Mouse (Mus musculus) liver (tissue): ENCODE data around the gene Ubl7.

Source experiments
- DNase-seq: peaks from one replicate; pipeline ENCODE4 v3.0.0-alpha.2; 2020; ENCODE audit warnings: mixed read lengths

Ubl7 gene

DNA sequence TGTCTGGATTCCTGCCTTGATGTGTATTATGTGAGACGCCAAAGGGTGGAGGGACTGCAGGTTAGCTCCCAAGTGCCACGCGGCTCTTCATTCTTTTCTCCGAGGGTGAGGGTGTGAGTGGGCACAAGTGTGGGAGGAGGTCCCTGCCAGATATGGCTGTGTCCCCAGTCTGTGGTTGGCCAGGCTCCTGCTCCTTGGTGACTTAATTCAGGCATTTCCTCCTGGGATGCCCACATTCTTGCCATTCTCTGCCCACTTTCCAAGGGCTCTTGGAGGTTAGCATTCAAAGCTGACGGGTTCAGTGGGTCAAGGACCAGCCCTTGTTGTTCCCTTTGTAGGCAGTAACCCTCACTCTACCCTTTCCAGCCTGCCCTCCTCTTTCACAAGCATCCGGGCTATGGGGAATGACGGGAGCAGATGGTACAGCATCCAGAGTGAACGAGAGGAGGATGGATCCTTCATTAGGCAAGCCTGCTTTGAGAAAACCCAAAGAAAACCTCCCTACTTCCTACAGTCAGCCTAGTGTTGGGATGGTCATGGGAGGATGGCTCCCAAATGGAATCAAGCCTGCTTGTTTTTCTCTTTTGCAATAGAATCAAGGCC, 38.4 kb downstream of the Ubl7 start:
- no peak for DNase-seq

GRCm38 (mm10) chr9:57949879-57950278, 39.1 kb downstream of the Ubl7 start:
- DNase-seq, result no peak

DNA sequence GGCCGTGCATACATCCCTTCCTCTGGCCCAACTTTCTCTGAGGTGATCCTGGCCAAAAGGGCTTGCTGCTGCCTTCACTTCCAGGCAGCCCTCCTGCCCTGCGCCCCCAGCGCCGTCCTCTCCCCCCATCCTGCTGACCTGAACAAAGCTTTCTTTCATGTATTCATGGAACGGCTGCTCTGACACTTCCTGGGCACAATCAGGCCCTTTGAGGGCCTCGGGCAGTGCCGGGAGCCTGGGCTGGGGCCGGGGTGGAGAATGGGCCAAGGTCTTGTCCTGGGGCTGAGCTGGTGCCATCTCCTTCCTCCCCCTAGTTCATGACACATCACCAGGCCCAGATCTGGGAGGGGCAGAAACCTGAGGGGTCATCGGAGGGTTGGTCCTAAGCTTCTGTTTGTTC, 39.7 kb downstream of the Ubl7 start:
- DNase-seq, result no peak

- no peak for DNase-seq
These were observed 41.2 kb downstream of the Ubl7 start for GRCm38 (mm10) chr9:57951993-57952392.

DNA sequence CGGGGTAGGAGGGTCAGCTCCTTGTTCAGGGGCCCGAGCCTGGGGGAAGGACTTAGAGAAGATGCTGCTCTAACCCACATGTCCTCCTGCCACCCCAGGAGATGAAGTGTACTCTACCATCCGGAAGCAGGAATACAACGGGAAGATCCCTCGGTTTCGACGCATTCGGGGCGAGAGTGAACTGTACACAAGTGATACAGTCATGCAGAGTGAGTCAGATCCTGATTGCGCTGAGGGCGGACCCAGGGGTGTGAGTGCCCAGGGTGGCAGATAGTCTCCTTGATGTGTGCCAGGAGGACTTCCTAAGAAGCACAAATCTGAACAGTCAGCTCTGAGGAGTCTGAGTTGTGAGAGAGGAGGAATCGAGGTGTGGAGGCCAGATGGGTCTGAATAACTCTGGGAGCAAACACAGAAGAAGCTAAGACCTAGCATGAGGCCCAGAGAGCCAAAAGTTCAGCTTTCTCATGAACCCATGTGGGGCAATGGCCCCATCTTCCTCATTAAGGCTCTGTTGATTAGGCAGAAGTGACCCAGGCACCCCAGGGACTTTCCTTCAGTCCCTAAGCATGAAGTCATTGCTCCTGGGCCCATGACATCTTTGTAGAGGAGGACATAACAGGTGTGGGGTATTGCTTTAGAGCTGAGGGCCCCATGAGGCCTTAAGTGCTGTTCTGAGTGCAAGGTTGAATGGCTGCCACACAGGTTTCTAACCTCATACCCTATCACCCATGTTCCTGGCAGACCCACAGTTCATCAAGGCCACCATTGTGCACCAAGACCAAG, 44.4 kb downstream of the Ubl7 start:
- DNase-seq, result no peak

GRCm38 (mm10) chr9:57955764-57956163, 45.0 kb downstream of the Ubl7 start:
- no peak for DNase-seq

DNA sequence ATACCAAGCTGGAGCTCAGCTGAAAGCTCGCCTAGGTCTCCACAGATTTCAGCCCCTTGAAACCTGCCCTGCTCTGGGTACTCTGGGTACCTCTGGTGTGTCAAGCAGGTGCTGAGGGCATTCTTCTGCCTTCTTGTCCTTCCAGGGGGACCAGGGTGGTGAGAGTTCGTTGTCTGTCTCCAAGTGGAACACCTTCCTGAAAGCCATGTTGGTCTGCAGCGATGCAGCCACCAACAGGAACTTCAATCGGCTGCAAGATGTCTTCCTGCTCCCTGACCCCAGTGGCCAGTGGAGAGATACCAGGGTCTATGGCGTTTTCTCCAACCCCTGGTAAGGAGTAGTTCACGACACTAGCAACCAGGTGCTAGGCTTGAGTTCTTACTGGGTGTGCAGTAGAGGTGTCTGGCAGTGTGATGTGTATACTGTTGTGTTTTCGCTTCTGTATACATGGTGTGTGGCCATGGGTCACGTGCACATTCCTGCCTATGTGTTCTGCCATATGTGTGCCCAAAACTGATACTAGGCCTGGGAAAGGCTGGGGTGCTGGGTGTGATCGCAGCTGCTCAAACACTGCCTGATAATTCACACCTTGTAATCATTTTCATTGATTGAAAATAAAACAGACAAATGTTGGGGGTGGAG, 45.5 kb downstream of the Ubl7 start:
- no peak for DNase-seq

DNA sequence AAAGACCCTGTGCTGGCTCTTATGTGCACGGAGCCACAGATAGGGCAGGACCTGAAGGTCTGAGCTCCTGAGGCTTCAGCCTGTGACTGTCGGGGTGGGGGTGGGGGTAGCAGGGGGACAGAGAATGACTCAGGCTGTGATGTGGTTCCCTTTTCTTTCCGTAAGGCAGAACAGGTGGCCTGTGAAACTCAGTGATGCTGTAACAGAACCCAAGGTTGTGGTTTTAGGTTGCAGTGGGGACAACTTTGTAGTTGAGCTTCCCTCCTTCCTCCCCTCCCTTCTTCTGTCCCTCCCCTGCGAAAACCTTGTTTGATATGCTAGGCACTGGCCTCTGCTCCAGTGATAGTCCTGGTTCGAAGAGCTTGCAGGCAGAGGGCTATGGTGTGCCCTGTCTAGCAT, 46.1 kb downstream of the Ubl7 start:
- no peak for DNase-seq

DNA sequence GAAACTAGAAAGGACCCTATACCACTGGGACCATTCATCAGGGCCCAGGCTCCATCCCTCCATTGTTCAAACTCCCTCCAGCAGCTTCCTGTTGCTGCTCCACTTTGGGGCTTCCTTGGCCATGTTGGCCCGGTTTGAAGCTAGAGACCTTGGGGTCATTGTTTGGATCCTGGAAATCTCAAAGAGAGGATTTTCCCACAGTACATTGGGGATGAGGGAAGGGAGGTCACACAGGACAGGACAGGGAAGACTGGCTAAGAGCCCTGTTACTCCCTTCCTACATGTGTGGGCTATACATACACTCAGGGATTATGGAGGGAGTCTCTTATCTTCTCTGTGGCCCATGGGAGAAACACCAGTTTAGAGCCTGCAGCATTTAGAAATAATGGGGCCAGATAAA, 47.8 kb downstream of the Ubl7 start:
- no peak for DNase-seq

DNA sequence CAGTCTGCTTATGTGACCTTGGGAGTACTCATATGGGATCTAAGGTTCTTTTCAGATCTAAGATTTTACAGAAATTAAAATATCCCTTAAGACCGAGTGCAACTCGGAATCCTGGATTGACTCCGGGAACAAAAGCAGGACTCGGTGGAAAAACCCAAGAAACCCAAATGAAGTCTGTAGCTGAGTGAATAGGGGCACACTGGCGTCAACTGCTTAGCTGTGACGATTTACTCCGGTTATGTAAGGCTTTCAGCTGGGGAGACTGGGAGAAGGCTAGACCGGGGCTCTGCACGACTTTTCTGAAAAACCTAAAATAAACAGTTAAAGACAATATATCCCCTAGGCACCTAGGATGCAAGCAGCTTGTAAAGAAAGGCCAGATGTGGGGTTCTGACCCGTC, 48.6 kb downstream of the Ubl7 start:
- no peak for DNase-seq

DNA sequence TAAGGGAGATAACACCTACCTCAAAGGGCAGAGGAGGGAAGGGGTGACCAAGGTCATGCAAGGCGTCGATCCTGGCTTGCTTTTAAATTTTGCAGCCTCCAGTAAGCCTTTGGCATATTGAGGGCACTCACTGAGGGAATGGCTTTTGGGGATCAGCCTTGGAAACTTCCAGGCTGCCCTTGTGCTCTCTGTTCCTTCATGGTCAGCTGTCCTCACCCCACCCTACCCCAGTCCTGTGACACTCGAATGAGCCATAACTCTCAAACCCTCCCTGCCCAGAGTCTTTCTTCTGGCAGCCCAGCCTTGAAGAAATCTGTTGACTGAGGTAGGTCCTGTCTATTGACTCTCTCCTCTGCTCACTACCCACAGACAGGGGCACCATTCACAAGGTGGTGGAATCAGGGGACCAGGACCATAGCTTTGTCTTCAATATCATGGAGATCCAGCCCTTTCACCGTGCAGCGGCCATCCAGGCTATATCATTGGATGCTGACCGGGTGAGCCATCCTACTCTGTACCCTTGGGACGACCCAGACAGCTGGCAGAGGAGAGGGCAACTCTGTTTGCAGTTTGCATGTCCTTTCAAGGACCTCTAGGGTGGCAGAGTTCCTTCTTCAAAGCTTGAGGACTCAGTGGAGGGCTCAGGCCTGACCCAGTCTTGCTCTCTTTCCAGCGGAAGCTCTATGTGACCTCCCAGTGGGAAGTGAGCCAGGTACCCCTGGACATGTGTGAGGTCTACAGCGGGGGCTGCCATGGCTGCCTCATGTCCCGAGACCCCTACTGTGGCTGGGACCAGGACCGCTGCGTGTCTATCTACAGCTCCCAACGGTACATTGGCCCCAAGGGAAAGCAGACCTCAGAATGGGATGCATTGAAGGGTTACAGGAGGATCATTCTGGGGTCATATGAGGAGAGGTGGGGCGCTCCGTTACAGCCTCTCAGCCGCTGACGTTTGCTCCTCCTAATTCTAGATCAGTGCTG, 49.4 kb downstream of the Ubl7 start:
- DNase-seq, result no peak

DNA sequence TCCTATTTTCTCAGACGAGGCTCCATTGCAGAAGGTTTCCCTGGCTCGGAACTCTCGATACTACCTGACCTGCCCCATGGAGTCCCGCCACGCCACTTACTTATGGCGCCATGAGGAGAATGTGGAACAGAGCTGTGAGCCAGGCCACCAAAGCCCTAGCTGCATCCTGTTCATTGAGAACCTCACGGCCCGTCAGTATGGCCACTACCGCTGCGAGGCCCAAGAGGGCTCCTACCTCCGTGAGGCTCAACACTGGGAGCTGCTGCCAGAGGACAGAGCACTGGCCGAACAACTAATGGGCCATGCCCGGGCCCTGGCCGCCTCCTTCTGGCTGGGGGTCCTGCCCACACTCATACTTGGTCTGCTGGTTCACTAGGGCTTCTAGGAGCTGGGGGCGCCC, 50.4 kb downstream of the Ubl7 start:
- no peak for DNase-seq

DNA sequence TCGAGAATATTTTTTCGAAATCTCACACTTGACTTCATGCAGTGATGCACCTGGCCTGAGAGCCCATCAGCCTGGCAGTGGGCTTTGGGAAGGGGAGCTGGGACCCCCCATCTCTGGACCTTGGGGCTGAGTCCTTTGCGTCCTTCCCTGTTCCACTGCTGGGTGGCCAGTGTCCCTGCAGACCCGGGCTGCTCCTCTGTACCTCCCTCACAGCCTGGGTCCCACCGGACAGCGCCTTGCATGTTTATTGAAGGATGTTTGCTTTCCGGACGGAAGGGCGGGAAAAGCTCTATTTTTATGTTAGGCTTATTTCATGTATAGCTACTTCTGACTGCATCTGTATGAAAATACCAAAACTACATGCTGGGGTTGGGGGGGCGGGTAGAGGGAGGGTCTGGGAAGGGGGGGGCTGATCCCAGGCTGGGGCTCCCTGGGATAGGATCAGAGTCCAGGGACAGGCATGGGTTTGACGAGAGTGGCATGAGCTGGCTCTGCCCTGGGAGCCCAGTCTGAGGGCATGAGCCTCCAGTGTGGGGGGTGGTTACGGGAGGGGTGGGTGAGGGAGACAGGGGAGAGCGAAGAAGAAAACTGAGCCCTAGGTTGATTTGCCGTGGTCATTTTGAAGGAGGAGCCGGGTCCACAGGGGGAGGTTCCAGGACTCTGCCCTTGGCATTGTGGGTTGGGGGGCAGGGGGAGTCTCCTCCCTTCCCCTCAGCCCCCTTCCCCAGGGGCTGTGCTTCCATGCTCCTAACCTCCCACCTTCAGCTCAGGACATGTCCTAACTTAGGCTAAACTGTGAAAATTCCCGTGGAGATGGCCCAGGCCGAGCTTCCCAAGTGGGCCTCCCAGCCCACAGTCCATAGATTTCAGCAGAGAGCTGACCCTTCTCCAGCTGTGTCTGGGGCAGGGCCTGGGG, 51.3 kb downstream of the Ubl7 start:
- no peak for DNase-seq

DNA sequence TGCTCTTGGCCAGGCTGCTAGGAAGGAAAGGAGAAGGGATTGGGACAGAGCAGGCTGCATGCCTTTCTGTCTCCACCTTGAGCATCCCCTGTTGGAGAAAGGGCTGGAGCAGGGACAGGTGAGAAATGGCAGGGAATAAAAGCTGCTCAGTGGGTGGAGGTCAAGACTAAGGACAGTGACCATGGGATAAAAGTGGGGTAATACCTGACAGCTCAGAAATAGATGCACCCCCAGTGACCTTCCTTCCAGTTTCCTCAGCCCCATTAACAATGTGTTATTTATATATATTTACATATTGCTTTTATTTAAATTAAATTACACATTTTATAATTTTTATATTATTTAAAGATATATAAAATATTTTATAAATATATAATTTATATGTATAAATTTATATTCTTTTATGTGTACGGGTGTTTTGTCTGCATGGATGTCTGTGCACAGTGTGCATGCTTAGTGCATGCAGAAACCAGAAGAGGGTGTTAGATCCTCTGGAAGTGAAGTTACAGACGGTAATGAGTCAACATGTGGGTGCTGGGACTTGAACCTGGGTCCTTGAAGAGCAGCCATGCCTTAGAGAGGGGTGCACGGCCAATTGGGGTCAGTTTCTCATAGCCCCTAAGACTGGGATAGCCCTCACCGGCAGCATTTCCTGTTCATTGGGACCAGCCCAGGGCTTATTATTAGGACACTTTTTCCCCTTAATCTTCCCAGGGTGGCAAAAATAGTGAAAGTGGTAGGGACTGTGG, 52.6 kb downstream of the Ubl7 start:
- DNase-seq, result no peak

DNA sequence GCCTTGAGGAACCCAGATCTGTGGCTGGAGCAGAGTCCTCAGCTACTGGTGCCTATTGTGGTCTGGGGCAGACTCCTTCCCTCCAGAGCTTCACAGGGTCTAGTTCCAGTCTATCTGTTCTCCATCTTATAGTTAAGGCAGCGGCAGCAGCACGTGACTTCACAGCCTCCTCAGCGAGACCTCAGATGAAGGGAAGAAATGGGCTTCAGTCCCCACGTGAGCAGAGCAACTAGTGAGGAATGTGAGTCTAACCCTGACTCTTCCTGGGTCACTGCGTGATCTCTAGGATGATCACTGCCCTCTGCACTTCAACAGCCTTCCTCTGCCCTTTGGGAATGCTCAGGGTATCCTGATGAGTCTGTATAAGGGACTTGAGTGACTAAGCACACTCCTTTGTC, 53.2 kb downstream of the Ubl7 start:
- DNase-seq, result no peak

- DNase-seq, result no peak
These were observed 53.9 kb downstream of the Ubl7 start for GRCm38 (mm10) chr9:57964528-57965250.

DNA sequence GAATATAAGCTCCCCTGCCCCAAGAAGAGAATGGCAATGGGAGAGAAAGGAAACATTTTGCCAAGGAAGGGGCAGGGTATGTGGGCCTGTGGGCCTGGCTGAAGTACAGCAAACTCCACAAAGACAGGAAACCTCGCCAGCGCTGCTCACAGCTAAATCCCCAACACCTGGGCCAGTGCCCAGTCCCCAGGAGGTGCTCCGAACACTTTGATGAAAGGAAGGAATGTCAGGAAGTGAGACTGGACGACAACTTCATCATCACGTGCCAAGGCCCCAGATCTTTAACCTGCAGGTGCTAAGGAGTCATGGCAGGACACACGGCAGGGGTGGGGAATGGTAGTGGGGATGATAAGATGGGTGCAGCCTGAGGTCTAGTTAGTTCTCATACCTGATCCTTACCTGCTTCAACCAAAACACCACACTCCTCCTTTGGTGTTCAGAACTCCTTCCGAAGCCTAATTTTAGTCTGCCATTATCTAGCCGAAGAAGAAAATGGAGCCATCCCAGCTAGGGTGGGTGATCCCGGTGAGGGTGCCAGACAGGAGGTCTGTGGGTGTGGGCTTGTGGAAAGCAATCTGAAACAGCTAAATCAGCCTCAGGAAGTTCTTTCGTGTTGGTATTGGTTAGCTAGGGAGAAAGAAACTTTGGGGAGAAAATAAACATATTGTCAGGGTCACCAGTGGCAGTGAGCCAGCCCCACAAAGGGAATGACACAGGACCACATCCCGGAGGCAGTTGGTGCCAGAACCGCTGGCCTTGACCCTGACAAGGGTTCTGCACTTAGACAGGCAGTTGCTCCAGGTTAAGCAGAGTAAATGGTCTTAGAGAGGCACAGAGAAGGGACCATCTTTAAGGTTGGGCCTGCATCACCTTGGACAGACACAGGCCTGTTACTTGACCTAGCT, 54.8 kb downstream of the Ubl7 start:
- no peak for DNase-seq

DNA sequence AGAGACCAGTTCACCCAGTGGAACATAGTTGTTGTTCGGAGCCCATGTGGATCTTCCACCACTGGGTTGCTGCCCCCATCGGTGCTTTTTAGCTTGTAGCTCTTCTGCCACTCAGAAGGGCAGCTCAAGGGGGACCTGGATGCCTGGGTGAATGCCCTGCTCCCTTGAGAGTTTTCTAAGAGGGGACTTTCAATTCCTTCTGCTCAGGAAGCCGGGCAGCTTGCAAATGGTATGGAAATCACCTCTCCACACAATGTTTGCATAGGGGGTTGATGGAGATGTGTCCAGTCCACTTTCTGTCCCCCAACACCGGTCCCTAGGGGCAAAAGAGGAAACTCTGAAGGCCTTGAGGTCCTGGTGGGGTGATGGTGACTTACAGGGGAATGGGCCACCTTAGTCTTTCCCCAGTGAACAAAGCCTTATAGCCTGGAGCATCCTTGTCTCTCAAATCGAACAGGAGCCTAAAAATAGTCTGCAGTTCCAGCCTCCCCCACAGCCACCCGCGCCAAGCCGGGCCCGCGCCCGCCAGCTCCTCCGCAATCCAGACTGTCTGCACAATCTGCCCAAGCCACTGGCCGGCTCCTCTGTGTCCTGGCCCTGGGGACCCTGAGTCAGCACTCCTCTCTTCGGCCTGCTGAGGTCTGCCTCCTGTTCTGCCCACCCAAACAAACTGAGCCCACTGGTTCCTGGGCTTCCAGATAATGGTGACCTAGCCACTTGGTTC, 56.6 kb downstream of the Ubl7 start:
- no peak for DNase-seq
